Mouse (Mus musculus) myocyte (in vitro differentiated cells): Measurements from ENCODE around the gene Cacna1a. TPM values are rescaled to one million over a fixed set of nuclear protein-coding genes. Genes with fewer than 3 reads are reported as not detected.

Source experiments
- H3K27me3 ChIP-seq: one replicate; pipeline ENCODE4 v1.6.1; 2011; ENCODE audit not compliant: control insufficient read depth, insufficient read depth, insufficient read length
- H3K36me3 ChIP-seq: one replicate; pipeline ENCODE4 v1.6.1; 2011; ENCODE audit not compliant: control insufficient read depth, insufficient read depth
- H3K4me2 ChIP-seq: one replicate; pipeline ENCODE4 v1.6.1; 2011; ENCODE audit warnings: low read depth, control low read depth
- H3K4me3 ChIP-seq: one replicate; pipeline ENCODE4 v1.5.1; 2011; ENCODE audit warnings: mild to moderate bottlenecking, control low read depth, moderate library complexity
- H3K79me2 ChIP-seq: one replicate; pipeline ENCODE4 v1.6.1; 2011; ENCODE audit not compliant: control insufficient read depth, insufficient read depth
- H3ac ChIP-seq: one replicate; pipeline ENCODE4 v1.6.1; 2011; ENCODE audit not compliant: control insufficient read depth, insufficient read length
- CEBPB ChIP-seq: IDR thresholded peaks from 2 replicates; pipeline ENCODE4 v1.6.1; 2011; ENCODE audit warnings: mild to moderate bottlenecking, moderate library complexity; ENCODE audit not compliant: poor library complexity, insufficient read depth, severe bottlenecking
- E2F4 ChIP-seq: IDR thresholded peaks from one replicate; pipeline ENCODE4 v1.6.1; 2011; ENCODE audit warnings: mild to moderate bottlenecking, control low read depth, moderate library complexity; ENCODE audit not compliant: insufficient read depth
- MAX ChIP-seq: IDR thresholded peaks from one replicate; pipeline ENCODE4 v1.6.1; 2011; ENCODE audit warnings: low read depth, mild to moderate bottlenecking, control low read depth
- MYOD1 ChIP-seq, 3 experiments: IDR thresholded peaks; one replicate each; pipeline ENCODE4 v1.6.1; 2011; ENCODE audit warnings: control low read depth in 2 of 3, low read depth in 2 of 3, mild to moderate bottlenecking in 2 of 3, moderate library complexity in 1 of 3; ENCODE audit not compliant: insufficient read length in 2 of 3, control insufficient read depth in 1 of 3
- MYOG ChIP-seq, 3 experiments: IDR thresholded peaks; one replicate each; pipeline ENCODE4 v1.6.1; 2011; ENCODE audit warnings: control low read depth in 2 of 3, low read depth in 2 of 3, mild to moderate bottlenecking in 2 of 3; ENCODE audit not compliant: insufficient read length in 2 of 3, control insufficient read depth in 1 of 3, insufficient read depth in 1 of 3
- POLR2A ChIP-seq: IDR thresholded peaks from one replicate; pipeline ENCODE4 v1.6.1; 2011; ENCODE audit warnings: low read depth, mild to moderate bottlenecking, control low read depth, moderate library complexity; ENCODE audit not compliant: insufficient read length
- POLR2AphosphoS2 ChIP-seq: IDR thresholded peaks from one replicate; pipeline ENCODE4 v1.6.1; 2011; ENCODE audit warnings: low read depth, control low read depth; ENCODE audit not compliant: insufficient read length
- REST ChIP-seq: IDR thresholded peaks from one replicate; pipeline ENCODE4 v1.6.1; 2011; ENCODE audit warnings: mild to moderate bottlenecking, control low read depth, moderate library complexity; ENCODE audit not compliant: insufficient read depth, insufficient read length
- SRF ChIP-seq: IDR thresholded peaks from one replicate; pipeline ENCODE4 v1.6.1; 2011; ENCODE audit warnings: low read depth; ENCODE audit not compliant: control insufficient read depth, insufficient read length
- TCF12 ChIP-seq: IDR thresholded peaks from one replicate; pipeline ENCODE4 v1.6.1; 2011; ENCODE audit warnings: mild to moderate bottlenecking, control low read depth; ENCODE audit not compliant: poor library complexity, insufficient read depth, severe bottlenecking
- TCF3 ChIP-seq: IDR thresholded peaks from one replicate; pipeline ENCODE4 v1.6.1; 2011; ENCODE audit warnings: low read depth, control low read depth; ENCODE audit not compliant: insufficient read length
- USF1 ChIP-seq: IDR thresholded peaks from one replicate; pipeline ENCODE4 v1.6.1; 2011; ENCODE audit warnings: low read depth, mild to moderate bottlenecking, control low read depth, moderate library complexity
- polyA plus RNA-seq: library from polyadenylated mRNA; unstranded; fragments of >200 nt; fragmentation: generic; extraction: Trizol; gene quantifications from one replicate; pipeline ENCODE4 v1.2.1, GENCODE M21; 2012; ENCODE audit warnings: missing spikeins

The Cacna1a gene
- polyA plus RNA-seq, 1 experiment: 1.8 TPM

DNA sequence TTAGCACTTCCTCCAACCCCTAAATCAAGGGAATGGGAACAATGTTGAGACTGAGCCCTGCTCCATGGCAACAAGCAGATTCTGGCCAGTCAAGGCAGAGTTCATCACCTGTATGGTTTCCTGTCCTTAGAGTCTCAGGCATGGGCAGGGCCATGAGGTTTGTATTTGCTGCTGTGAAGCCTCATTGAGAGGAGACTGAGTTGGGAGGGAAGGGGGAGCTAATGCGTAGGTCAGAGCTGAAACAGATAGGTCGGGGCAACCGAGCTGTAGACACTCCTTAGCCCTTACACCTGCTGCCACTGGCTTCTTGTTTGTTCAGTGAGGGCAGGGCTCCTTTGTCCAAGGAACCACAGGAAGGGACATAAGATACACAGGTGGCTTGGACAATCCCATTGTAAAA, 36.2 kb downstream of the Cacna1a start:
- no peaks in the 10 kb centered on the region for H3K36me3 ChIP-seq
- no peak overlapping the region for H3K4me3 ChIP-seq
- no peak overlapping the region for H3ac ChIP-seq
- TF ChIP-seq TCF12 (no peak), USF1 (no peak), MAX (no peak), MYOD1 (IDR thresholded peaks at IDR 0.05; ENCODE audit: control insufficient read depth in 1 of 3, insufficient read length in 2 of 3, low read depth in 2 of 3) (no peak), MYOG (IDR thresholded peaks at IDR 0.05; ENCODE audit: control insufficient read depth in 1 of 3, insufficient read depth in 1 of 3, insufficient read length in 2 of 3, low read depth in 2 of 3) (no peak), E2F4 (no peak), POLR2AphosphoS2 (no peak), REST (no peak), SRF (no peak), CEBPB (no peak), TCF3 (no peak), POLR2A (no peak)
- H3K27me3 ChIP-seq: peaks cover 9% of the 10 kb centered on the region
- H3K79me2 ChIP-seq: no peaks in the 10 kb centered on the region
- no peak overlapping the region for H3K4me2 ChIP-seq

DNA sequence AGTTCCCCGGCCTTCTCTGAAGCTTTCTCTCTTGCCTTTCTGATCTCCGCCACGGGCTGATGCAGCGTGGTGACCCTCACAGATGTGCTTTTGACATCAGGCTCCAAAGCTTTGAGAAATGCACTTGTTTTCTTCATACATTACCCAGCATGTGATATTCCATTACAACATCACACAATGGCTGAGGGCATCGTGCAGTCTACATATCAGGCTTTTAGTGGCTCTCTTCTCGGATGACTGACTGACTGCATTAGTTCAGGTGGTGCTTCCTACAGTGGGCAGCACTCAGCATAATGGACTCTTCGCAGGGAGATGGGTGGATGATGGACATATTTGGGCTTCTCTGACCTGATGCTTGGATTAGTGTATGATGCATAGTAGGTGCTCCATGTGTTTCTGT, 37.8 kb downstream of the Cacna1a start:
- H3K79me2 ChIP-seq: no peaks in the 10 kb centered on the region
- no peak overlapping the region for H3ac ChIP-seq
- H3K4me3 ChIP-seq: no peak overlapping the region
- no peaks in the 10 kb centered on the region for H3K36me3 ChIP-seq
- peaks cover 11% of the 10 kb centered on the region for H3K27me3 ChIP-seq
- TF ChIP-seq REST: no peak
- TF ChIP-seq MYOD1 (IDR thresholded peaks at IDR 0.05; ENCODE audit: control insufficient read depth in 1 of 3, insufficient read length in 2 of 3, low read depth in 2 of 3): no peak
- no peak for TF ChIP-seq POLR2AphosphoS2
- no peak for TF ChIP-seq POLR2A
- TF ChIP-seq E2F4: no peak
- TF ChIP-seq SRF: no peak
- no peak for TF ChIP-seq TCF3
- no peak for TF ChIP-seq MYOG (IDR thresholded peaks at IDR 0.05; ENCODE audit: control insufficient read depth in 1 of 3, insufficient read depth in 1 of 3, insufficient read length in 2 of 3, low read depth in 2 of 3)
- no peak for TF ChIP-seq TCF12
- no peak for TF ChIP-seq MAX
- no peak for TF ChIP-seq USF1
- TF ChIP-seq CEBPB: no peak
- H3K4me2 ChIP-seq: no peak overlapping the region

DNA sequence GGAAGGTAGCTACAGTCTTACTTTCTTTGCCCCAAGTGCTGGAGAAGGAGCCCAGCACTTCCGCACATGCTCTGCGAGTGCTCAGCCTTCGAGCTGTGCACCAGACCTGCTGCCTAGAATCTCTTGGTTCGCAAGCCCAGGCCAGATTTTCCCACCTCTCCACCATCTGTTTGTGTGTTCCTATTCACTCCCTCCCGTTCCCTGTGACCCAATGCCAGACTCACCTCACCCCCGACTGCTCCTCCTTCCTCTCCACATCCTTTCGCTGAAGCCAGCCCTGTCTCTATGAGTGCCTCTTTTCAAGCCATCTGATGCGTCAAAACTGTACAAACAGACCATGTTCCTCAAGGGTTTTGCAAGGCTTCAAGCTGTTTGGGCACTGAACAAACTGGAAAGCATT, 38.3 kb downstream of the Cacna1a start:
- no peak overlapping the region for H3K4me2 ChIP-seq
- no peak for TF ChIP-seq TCF3
- no peak for TF ChIP-seq USF1
- no peak for TF ChIP-seq MYOD1 (IDR thresholded peaks at IDR 0.05; ENCODE audit: control insufficient read depth in 1 of 3, insufficient read length in 2 of 3, low read depth in 2 of 3)
- TF ChIP-seq CEBPB: no peak
- no peak for TF ChIP-seq POLR2A
- TF ChIP-seq E2F4: no peak
- no peak for TF ChIP-seq MAX
- no peak for TF ChIP-seq POLR2AphosphoS2
- no peak for TF ChIP-seq REST
- no peak for TF ChIP-seq TCF12
- TF ChIP-seq SRF: no peak
- no peak for TF ChIP-seq MYOG (IDR thresholded peaks at IDR 0.05; ENCODE audit: control insufficient read depth in 1 of 3, insufficient read depth in 1 of 3, insufficient read length in 2 of 3, low read depth in 2 of 3)
- H3K79me2 ChIP-seq: no peaks in the 10 kb centered on the region
- H3ac ChIP-seq: no peak overlapping the region
- H3K27me3 ChIP-seq: peaks cover 16% of the 10 kb centered on the region
- H3K4me3 ChIP-seq: no peak overlapping the region
- no peaks in the 10 kb centered on the region for H3K36me3 ChIP-seq

DNA sequence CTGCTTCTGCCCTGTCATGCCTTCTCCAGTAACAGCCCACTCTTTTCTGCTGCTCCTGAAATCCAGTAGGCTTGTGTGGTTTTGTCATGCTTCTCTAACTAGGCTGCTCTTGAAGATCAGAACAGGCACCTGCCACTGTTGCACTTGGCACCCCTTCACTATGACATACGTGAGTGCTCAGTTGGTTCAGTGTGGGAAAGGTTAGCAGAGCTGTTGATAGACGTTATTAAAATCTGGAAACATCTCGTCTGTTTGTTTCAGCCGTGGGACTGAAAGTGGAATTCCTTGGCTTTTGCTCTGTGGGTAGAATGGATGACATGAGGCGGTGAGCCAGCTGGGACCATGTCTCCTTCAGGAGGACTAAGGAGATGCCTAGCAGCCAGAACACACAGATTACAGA, 39.8 kb downstream of the Cacna1a start:
- Histone ChIP-seq H3K4me2 (no peak overlapping the region), H3K27me3 (peaks cover 16% of the 10 kb centered on the region), H3K36me3 (no peaks in the 10 kb centered on the region), H3K4me3 (no peak overlapping the region), H3ac (no peak overlapping the region), H3K79me2 (no peaks in the 10 kb centered on the region)
- TF ChIP-seq SRF (no peak), REST (no peak), TCF3 (no peak), E2F4 (no peak), MYOG (IDR thresholded peaks at IDR 0.05; ENCODE audit: control insufficient read depth in 1 of 3, insufficient read depth in 1 of 3, insufficient read length in 2 of 3, low read depth in 2 of 3) (no peak), USF1 (no peak), MAX (no peak), TCF12 (no peak), POLR2AphosphoS2 (no peak), POLR2A (no peak), MYOD1 (IDR thresholded peaks at IDR 0.05; ENCODE audit: control insufficient read depth in 1 of 3, insufficient read length in 2 of 3, low read depth in 2 of 3) (no peak), CEBPB (no peak)
